Mouse (Mus musculus) stomach, embryonic 16.5 days (tissue): ENCODE data around the gene Gm11595. TPM values are rescaled to one million over a fixed set of nuclear protein-coding genes. Genes with fewer than 3 reads are reported as not detected.
"Not testable (repeated sequence)": the region's sequence is repeated elsewhere in the genome, so short reads cannot be mapped to it uniquely, and the experiment has no call there.

Experiments
- ATAC-seq: fragments of 200-750 bp; cut with Nextera tagmentation; 2 replicates; pipeline ENCODE4 v1.8.0; 2017; ENCODE audit warnings: moderate number of reproducible peaks, moderate TSS enrichment; ENCODE audit not compliant: insufficient read depth, low FRiP score
- H3K27ac ChIP-seq: fragments of 300-500 bp; sonication (generic); 2 replicates; pipeline ENCODE4 v1.5.1; 2014; ENCODE audit warnings: low read length
- H3K27me3 ChIP-seq: fragments of 300-500 bp; sonication (generic); 2 replicates; pipeline ENCODE4 v1.6.1; 2014; ENCODE audit warnings: low read length, control low read depth, mixed read lengths; ENCODE audit not compliant: control insufficient read depth, insufficient read depth
- H3K36me3 ChIP-seq: fragments of 300-500 bp; sonication (generic); 2 replicates; pipeline ENCODE4 v1.6.1; 2014; ENCODE audit warnings: low read length; ENCODE audit not compliant: control insufficient read depth, insufficient read depth
- H3K4me1 ChIP-seq: fragments of 300-500 bp; sonication (generic); 2 replicates; pipeline ENCODE4 v1.6.1; 2014; ENCODE audit warnings: low read length, control low read depth, mixed read lengths; ENCODE audit not compliant: control insufficient read depth, insufficient read depth
- H3K4me2 ChIP-seq: fragments of 300-500 bp; sonication (generic); 2 replicates; pipeline ENCODE4 v1.6.1; 2014; ENCODE audit warnings: low read depth, low read length, mixed read lengths
- H3K4me3 ChIP-seq: fragments of 300-500 bp; sonication (generic); replicated peaks from 2 replicates; pipeline ENCODE4 v1.5.1; 2014; ENCODE audit warnings: mild to moderate bottlenecking, low read length
- H3K9ac ChIP-seq: fragments of 300-500 bp; sonication (generic); 2 replicates; pipeline ENCODE4 v1.6.1; 2014; ENCODE audit warnings: low read length
- H3K9me3 ChIP-seq: fragments of 300-500 bp; sonication (generic); replicated peaks from 2 replicates; pipeline ENCODE4 v1.6.1; 2016; ENCODE audit warnings: low read length, control low read depth; ENCODE audit not compliant: control insufficient read depth
- WGBS: fragments of 180-500 bp; shearing (Covaris S2); extraction: QIAGEN DNeasy Blood & Tissue Kit; methylation state at CpG from one replicate; pipeline ENCODE4 v1.1.7; 2014; 5-methylcytosine and 5-hydroxymethylcytosine counted together
- polyA plus RNA-seq: library from polyadenylated mRNA; unstranded; fragments of >200 nt; fragmentation: Nextera tagmentation; extraction: Ambion mirVana; gene quantifications from 2 replicates; pipeline ENCODE4 v1.2.1, GENCODE M21; 2015

The Gm11595 gene
- not detected in 2 replicates for polyA plus RNA-seq

- not testable (repeated sequence) for ATAC-seq, H3K4me2 ChIP-seq, H3K9me3 ChIP-seq
Measured at GRCm38 (mm10) chr11:99772813-99773212, at the start of gene Gm11595. Gene Gm11595 (minus strand): TSS chr11:99772913.

GRCm38 (mm10) chr11:99815566-99815965 lies 42.9 kb upstream of the Gm11595 start, which contains the start of gene Gm11564:
Gene Gm11564 (minus strand): TSS chr11:99815666.
- not testable (repeated sequence) for H3K4me3 ChIP-seq, H3K4me1 ChIP-seq, H3K27ac ChIP-seq, H3K9me3 ChIP-seq, ATAC-seq, H3K9ac ChIP-seq, H3K27me3 ChIP-seq, H3K36me3 ChIP-seq, H3K4me2 ChIP-seq
- WGBS, result 86% methylated on average over 2 of the region's 2 CpGs

More at GRCm38 (mm10) chr11:99772813-99773212, at the start of gene Gm11595:
- not testable (repeated sequence) for H3K36me3 ChIP-seq, H3K9ac ChIP-seq, H3K27me3 ChIP-seq, H3K4me1 ChIP-seq, H3K27ac ChIP-seq, H3K4me3 ChIP-seq

GRCm38 (mm10) chr11:99809792-99810191 lies 37.1 kb upstream of the Gm11595 start, which contains the start of gene Krtap4-13:
Gene Krtap4-13 (minus strand): TSS chr11:99809892.
- H3K36me3 ChIP-seq, H3K4me2 ChIP-seq, ATAC-seq, H3K27ac ChIP-seq, H3K9me3 ChIP-seq, H3K4me3 ChIP-seq, H3K27me3 ChIP-seq, H3K4me1 ChIP-seq, H3K9ac ChIP-seq: not testable (repeated sequence)

GRCm38 (mm10) chr11:99804346-99804745 lies 31.6 kb upstream of the Gm11595 start, which contains the start of gene Gm11554:
Gene Gm11554 (minus strand): TSS chr11:99804446.
- H3K4me1 ChIP-seq, H3K27me3 ChIP-seq, H3K27ac ChIP-seq, H3K4me3 ChIP-seq, H3K9me3 ChIP-seq, H3K9ac ChIP-seq, H3K4me2 ChIP-seq, H3K36me3 ChIP-seq, ATAC-seq: not testable (repeated sequence)
- no CpG with 5 or more reads among the region's 1 CpGs for WGBS

- H3K4me2 ChIP-seq, H3K4me1 ChIP-seq, H3K27ac ChIP-seq, ATAC-seq, H3K36me3 ChIP-seq, H3K9ac ChIP-seq, H3K4me3 ChIP-seq, H3K9me3 ChIP-seq, H3K27me3 ChIP-seq: not testable (repeated sequence)
- WGBS, result no CpG with 5 or more reads among the region's 1 CpGs
Measured at GRCm38 (mm10) chr11:99798832-99799231, 26.1 kb upstream of the Gm11595 start, which contains the start of gene Gm11569. Gene Gm11569 (minus strand): TSS chr11:99798932.

GRCm38 (mm10) chr11:99793367-99793766 lies 20.7 kb upstream of the Gm11595 start, which contains the start of gene Gm11596:
Gene Gm11596 (minus strand): TSS chr11:99793467.
- WGBS, result 77% methylated on average over 2 of the region's 2 CpGs
- Histone ChIP-seq H3K9ac (no peak within 1 kb of the TSS), H3K9me3 (no peaks in the 10 kb centered on the region), H3K36me3 (no peaks in the 10 kb centered on the region), H3K4me3 (no peak within 1 kb of the TSS), H3K27ac (no peak within 1 kb of the TSS), H3K4me2 (no peak within 1 kb of the TSS), H3K27me3 (no peaks in the 10 kb centered on the region), H3K4me1 (no peaks in the 10 kb centered on the region)
- no peak for ATAC-seq

GRCm38 (mm10) chr11:99784900-99785299 lies 12.2 kb upstream of the Gm11595 start, which contains the start of gene Krtap4-9:
Gene Krtap4-9 (plus strand): TSS chr11:99785200.
- ATAC-seq, H3K27ac ChIP-seq, H3K9me3 ChIP-seq, H3K36me3 ChIP-seq, H3K9ac ChIP-seq, H3K4me2 ChIP-seq, H3K4me1 ChIP-seq, H3K4me3 ChIP-seq, H3K27me3 ChIP-seq: not testable (repeated sequence)

- no peak within 1 kb of the TSS for H3K9ac ChIP-seq
- ATAC-seq, result no peak
- 93% methylated on average over 2 of the region's 2 CpGs for WGBS
- no peak within 1 kb of the TSS for H3K4me3 ChIP-seq
- H3K4me1 ChIP-seq, result no peaks in the 10 kb centered on the region
- no peaks in the 10 kb centered on the region for H3K27me3 ChIP-seq
- no peaks in the 10 kb centered on the region for H3K9me3 ChIP-seq
- H3K4me2 ChIP-seq, result no peak within 1 kb of the TSS
- H3K36me3 ChIP-seq, result no peaks in the 10 kb centered on the region
- no peak within 1 kb of the TSS for H3K27ac ChIP-seq
Measured at GRCm38 (mm10) chr11:99780604-99781003, 7.9 kb upstream of the Gm11595 start, which contains the start of gene Krtap4-8. Gene Krtap4-8 (minus strand): TSS chr11:99780704.

GRCm38 (mm10) chr11:99778401-99778800 lies 5.7 kb upstream of the Gm11595 start:
- Histone ChIP-seq H3K27me3 (no peaks in the 10 kb centered on the region), H3K36me3 (no peaks in the 10 kb centered on the region), H3K9me3 (no peaks in the 10 kb centered on the region), H3K4me1 (no peaks in the 10 kb centered on the region), H3K27ac (no peak overlapping the region), H3K4me3 (no peak overlapping the region), H3K4me2 (no peak overlapping the region), H3K9ac (no peak overlapping the region)
- ATAC-seq, result no peak
- 61% methylated on average over 7 of the region's 7 CpGs for WGBS
